Mouse (Mus musculus) lung, postnatal 0 days (tissue): ENCODE data around the gene Gzmm. TPM values are rescaled to one million over a fixed set of nuclear protein-coding genes. Genes with fewer than 3 reads are reported as not detected.
A peak's percentile ranks its signal among the peaks of the same experiment; 100 is the strongest.

Source experiments
- ATAC-seq: fragments of 200-750 bp; cut with Nextera tagmentation; 2 replicates; pipeline ENCODE4 v1.8.0; 2017; ENCODE audit warnings: moderate library complexity
- DNase-seq: peaks from one replicate; pipeline ENCODE4 v3.0.0-alpha.2; 2016; ENCODE audit warnings: low spot score
- H3K27ac ChIP-seq: fragments of 300-500 bp; sonication (generic); 2 replicates; pipeline ENCODE4 v1.5.1; 2014; ENCODE audit warnings: antibody characterized with exemption, mild to moderate bottlenecking, low read length, mixed read lengths
- H3K27me3 ChIP-seq: fragments of 300-500 bp; sonication (generic); replicated peaks from 2 replicates; pipeline ENCODE4 v1.6.1; 2014; ENCODE audit warnings: low read length, mixed read lengths; ENCODE audit not compliant: insufficient read depth
- H3K36me3 ChIP-seq: fragments of 300-500 bp; sonication (generic); 2 replicates; pipeline ENCODE4 v1.6.1; 2014; ENCODE audit warnings: low read length, mixed read lengths; ENCODE audit not compliant: insufficient read depth
- H3K4me1 ChIP-seq: fragments of 300-500 bp; sonication (generic); 2 replicates; pipeline ENCODE4 v1.6.1; 2014; ENCODE audit warnings: antibody characterized with exemption, low read depth, low read length, mixed read lengths; ENCODE audit not compliant: insufficient read depth
- H3K4me2 ChIP-seq: fragments of 300-500 bp; sonication (generic); replicated peaks from 2 replicates; pipeline ENCODE4 v1.6.1; 2014; ENCODE audit warnings: low read depth, mild to moderate bottlenecking, low read length, moderate library complexity, mixed read lengths
- H3K4me3 ChIP-seq: fragments of 300-500 bp; sonication (generic); 2 replicates; pipeline ENCODE4 v1.5.1; 2014; ENCODE audit warnings: low read depth, low read length
- H3K9ac ChIP-seq: fragments of 300-500 bp; sonication (generic); replicated peaks from 2 replicates; pipeline ENCODE4 v1.6.1; 2014; ENCODE audit warnings: low read depth, mild to moderate bottlenecking
- H3K9me3 ChIP-seq: fragments of 300-500 bp; sonication (generic); 2 replicates; pipeline ENCODE4 v1.6.1; 2016; ENCODE audit warnings: low read length, mixed read lengths
- CTCF ChIP-seq: IDR thresholded peaks from 2 replicates; pipeline ENCODE4 v1.5.1; 2016; ENCODE audit warnings: antibody characterized with exemption, mild to moderate bottlenecking
- EP300 ChIP-seq: IDR thresholded peaks from 2 replicates; pipeline ENCODE4 v1.6.1; 2016; ENCODE audit warnings: antibody characterized with exemption, mild to moderate bottlenecking, control low read depth
- WGBS: fragments of 180-500 bp; shearing (Covaris S2); extraction: QIAGEN DNeasy Blood & Tissue Kit; methylation state at CpG from one replicate; pipeline ENCODE4 v1.1.7; 2014; 5-methylcytosine and 5-hydroxymethylcytosine counted together
- polyA plus RNA-seq: library from polyadenylated mRNA; unstranded; fragments of >200 nt; fragmentation: Nextera tagmentation; extraction: Ambion mirVana; gene quantifications from 2 replicates; pipeline ENCODE4 v1.2.1, GENCODE M21; 2015

Gzmm gene
- polyA plus RNA-seq, 1 experiment from 2014 or later: 0.57 TPM

GRCm38 (mm10) chr10:79714996-79715395 is 26.2 kb downstream of the Gzmm start:
- peaks cover 40% of the 10 kb centered on the region for H3K27me3 ChIP-seq

GRCm38 (mm10) chr10:79716254-79716987 is 27.6 kb downstream of the Gzmm start, which contains the start of gene Hcn2:
Gene Hcn2, plus strand, starts transcription at chr10:79716634.
- ATAC-seq (no peak), DNase-seq (no peak)
- no peak for TF ChIP-seq EP300
- TF ChIP-seq CTCF: no peak
- Histone ChIP-seq H3K27me3 (peaks cover 40% of the 10 kb centered on the region), H3K27ac (no peak within 1 kb of the TSS), H3K4me2 (peak within 1 kb of the TSS; percentile 82), H3K4me1 (peaks cover 5% of the 10 kb centered on the region; the same call in 1 of the 2 replicates), H3K4me3 (peak within 1 kb of the TSS; percentile 52), H3K9ac (no peak within 1 kb of the TSS), H3K9me3 (no peaks in the 10 kb centered on the region), H3K36me3 (peaks cover 4% of the 10 kb centered on the region; the same call in 1 of the 2 replicates)
- WGBS: 5% methylated on average over 27 of the region's 91 CpGs

More at GRCm38 (mm10) chr10:79714996-79715395, 26.2 kb downstream of the Gzmm start:
- H3K27ac ChIP-seq: no peak overlapping the region
- no peak overlapping the region for H3K4me3 ChIP-seq
- no peaks in the 10 kb centered on the region for H3K9me3 ChIP-seq
- DNase-seq: no peak
- H3K4me2 ChIP-seq: no peak overlapping the region
- no peak for ATAC-seq
- 67% methylated on average over 4 of the region's 4 CpGs for WGBS
- H3K4me1 ChIP-seq: peaks cover 5% of the 10 kb centered on the region; the same call in 1 of the 2 replicates
- no peak for TF ChIP-seq CTCF
- TF ChIP-seq EP300: no peak
- no peak overlapping the region for H3K9ac ChIP-seq
- H3K36me3 ChIP-seq: peaks cover 17% of the 10 kb centered on the region; the same call in 1 of the 2 replicates

- under 1% methylated on average over 33 of the region's 44 CpGs for WGBS
- H3K9me3 ChIP-seq: no peaks in the 10 kb centered on the region
- TF ChIP-seq CTCF: no peak
- TF ChIP-seq EP300: no peak
- ATAC-seq (no peak), DNase-seq (no peak)
- H3K36me3 ChIP-seq: no peaks in the 10 kb centered on the region
- H3K4me2 ChIP-seq: peak overlapping the region; percentile 82
- peaks cover 40% of the 10 kb centered on the region for H3K27me3 ChIP-seq
- peaks cover 5% of the 10 kb centered on the region; the same call in 1 of the 2 replicates for H3K4me1 ChIP-seq
- peak overlapping the region; percentile 52 for H3K4me3 ChIP-seq
- no peak overlapping the region for H3K9ac ChIP-seq
- H3K27ac ChIP-seq: no peak overlapping the region
These were observed 28.2 kb downstream of the Gzmm start for GRCm38 (mm10) chr10:79716988-79717355.

- Histone ChIP-seq H3K27ac (no peak overlapping the region), H3K9me3 (no peaks in the 10 kb centered on the region), H3K9ac (no peak overlapping the region), H3K36me3 (no peaks in the 10 kb centered on the region), H3K27me3 (peaks cover 40% of the 10 kb centered on the region), H3K4me3 (peak overlapping the region; percentile 52; the same call in 1 of the 2 replicates), H3K4me1 (peaks cover 5% of the 10 kb centered on the region; the same call in 1 of the 2 replicates), H3K4me2 (peak overlapping the region; percentile 82; the same call in 1 of the 2 replicates)
- DNase-seq (peak; percentile 84), ATAC-seq (no peak)
- TF ChIP-seq CTCF (no peak), EP300 (no peak)
- 3% methylated on average over 42 of the region's 43 CpGs for WGBS
These were observed 29.0 kb downstream of the Gzmm start for GRCm38 (mm10) chr10:79717640-79718357.

- H3K27ac ChIP-seq: no peak overlapping the region
- ATAC-seq (no peak), DNase-seq (no peak)
- WGBS: 51% methylated on average over 5 of the region's 5 CpGs
- no peaks in the 10 kb centered on the region for H3K9me3 ChIP-seq
- no peak overlapping the region for H3K4me2 ChIP-seq
- no peak overlapping the region for H3K9ac ChIP-seq
- H3K4me1 ChIP-seq: peaks cover 5% of the 10 kb centered on the region; the same call in 1 of the 2 replicates
- no peaks in the 10 kb centered on the region for H3K36me3 ChIP-seq
- H3K27me3 ChIP-seq: peaks cover 31% of the 10 kb centered on the region
- TF ChIP-seq CTCF (no peak), EP300 (no peak)
- H3K4me3 ChIP-seq: no peak overlapping the region
These were observed 32.3 kb downstream of the Gzmm start for GRCm38 (mm10) chr10:79721089-79721488.

GRCm38 (mm10) chr10:79723047-79723446 is 34.2 kb downstream of the Gzmm start:
- Histone ChIP-seq H3K4me1 (no peaks in the 10 kb centered on the region), H3K4me2 (no peak overlapping the region), H3K27me3 (peaks cover 12% of the 10 kb centered on the region), H3K4me3 (no peak overlapping the region), H3K36me3 (no peaks in the 10 kb centered on the region), H3K27ac (no peak overlapping the region), H3K9ac (no peak overlapping the region), H3K9me3 (no peaks in the 10 kb centered on the region)
- DNase-seq (no peak), ATAC-seq (no peak)
- WGBS: 59% methylated on average over 6 of the region's 6 CpGs
- TF ChIP-seq CTCF: no peak
